Mouse (Mus musculus): ENCODE measurements at regions not wholly inside any gene's neighbourhood (a gene's known extent, or its start where the extent isn't known, plus 50 kb on each side); places are given as distances from the start of the nearest gene placed in this dataset.
"Not testable (repeated sequence)": the region's sequence is repeated elsewhere in the genome, so short reads cannot be mapped to it uniquely, and the experiment has no call there.

DNA sequence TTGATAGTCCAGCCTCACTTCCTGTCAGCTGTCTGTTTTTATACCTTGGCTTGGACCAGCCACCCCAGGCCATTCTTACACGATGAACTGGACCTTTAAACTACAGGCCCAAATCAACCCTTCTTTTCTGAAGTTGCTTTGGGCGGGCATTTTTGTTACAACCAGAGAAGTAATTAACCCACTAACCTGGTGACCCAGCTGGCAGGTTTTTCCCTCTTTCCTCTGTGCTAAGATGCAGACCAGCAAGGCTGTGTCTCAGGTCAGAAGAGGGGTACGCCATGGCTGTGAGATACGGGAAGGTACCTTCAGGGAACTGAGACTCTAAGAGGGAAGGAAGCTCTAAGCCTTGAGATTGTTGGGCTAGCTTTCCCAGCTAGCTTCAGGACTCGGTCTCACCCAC, 105.7 kb upstream of the Klf3 start:
- DNase-seq (ENCODE audit: low spot score), result no peak

DNA sequence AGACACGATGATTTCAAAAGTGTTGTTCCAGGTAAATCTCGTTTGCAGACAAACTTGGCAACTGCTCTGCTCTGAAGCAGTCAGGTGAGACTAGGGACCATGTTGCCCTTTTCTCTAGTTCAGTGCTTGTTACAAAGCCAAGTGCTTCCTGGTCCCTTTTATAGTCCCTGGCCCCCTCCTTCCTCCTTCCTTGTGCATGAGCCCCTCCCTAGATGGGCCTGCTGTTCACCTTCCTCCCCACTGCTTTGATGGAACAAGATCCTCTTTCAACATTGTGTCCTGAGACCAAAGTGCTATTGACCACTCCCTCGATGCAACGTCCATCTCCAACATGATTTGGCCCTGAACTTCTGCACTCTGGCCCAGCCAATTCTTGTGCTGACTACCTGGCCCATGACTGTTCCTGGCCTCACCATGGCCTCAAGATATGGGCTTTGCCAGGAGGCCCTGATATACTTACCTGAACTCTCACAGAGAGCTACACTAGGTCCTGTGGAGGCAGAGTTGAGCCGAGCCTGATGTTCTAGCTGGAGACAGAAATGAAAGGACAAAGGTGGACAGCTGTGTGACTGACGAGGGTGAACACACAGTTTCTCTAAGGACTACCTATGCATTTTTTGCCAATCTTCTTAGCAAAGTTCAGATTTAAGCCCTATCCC, 104.6 kb upstream of the Klf3 start:
- no peak for DNase-seq (ENCODE audit: low spot score)

DNA sequence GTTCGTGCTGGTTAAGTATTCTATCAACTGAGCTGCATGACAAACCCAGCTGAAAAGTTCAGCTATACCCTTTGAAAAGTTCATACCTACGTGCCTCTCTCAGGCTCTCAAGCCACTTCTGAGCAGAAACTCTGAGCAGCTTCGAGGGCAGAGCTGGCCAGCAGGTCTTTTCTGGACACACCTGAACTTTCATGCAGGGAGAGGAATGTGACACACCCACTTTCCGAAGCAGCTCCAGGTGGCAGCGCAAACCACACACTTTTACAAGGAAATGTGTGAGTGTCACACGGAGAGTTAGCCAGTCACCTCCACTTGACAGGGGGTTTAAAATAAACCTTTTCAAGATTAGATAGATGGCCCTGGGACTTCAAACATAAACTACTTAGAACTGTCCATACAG, 103.2 kb upstream of the Klf3 start:
- peak; percentile 83 for DNase-seq (ENCODE audit: low spot score)

DNA sequence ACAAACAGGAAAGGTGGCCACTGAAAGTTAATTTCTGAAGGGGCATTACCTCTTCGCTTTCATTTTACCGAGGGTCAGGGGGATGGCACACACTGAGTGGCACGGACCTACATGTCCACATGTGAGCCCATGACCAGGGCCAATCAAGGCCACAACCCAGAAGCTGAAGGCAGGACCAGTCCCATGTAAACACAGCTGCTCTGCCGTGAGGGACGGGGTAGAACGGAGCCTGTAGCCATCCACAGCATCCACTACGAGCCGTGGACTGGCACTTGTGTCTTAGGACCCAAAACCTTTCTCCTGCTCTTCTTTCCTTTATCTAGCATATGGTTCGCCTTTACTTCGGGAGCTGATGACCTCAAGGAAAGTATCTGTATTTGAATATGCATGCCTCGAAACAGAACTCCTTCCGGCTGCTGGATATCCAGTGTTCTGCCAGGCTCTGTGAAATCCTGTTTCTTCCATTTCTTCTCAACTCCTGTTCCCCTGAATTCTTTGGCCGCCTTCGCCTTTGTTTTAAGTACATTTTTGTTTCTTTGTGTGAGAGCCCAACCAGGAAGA, 101.9 kb upstream of the Klf3 start:
- no peak for DNase-seq (ENCODE audit: low spot score)

DNA sequence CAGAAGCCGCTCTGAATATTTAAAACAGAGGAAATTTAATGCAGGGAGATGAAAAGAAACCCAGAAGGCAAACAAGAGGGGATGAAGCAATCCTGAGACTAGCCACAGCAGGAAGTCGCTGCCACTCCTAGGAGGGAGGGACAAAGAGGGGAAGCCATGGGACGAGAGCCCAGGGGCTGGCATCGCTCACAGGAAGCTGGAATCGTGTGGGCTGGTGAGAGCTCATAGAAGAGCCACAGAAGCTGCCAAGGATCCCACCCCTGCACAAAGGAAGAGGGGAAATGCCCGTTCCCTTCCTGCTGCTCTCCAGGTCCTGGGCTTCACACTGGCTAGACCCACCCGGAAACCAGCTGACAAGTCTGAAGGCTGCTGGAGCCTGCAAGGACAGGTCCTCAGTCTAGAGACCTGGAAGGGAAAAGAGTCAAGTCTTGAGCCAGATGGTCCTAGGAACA, 101.4 kb upstream of the Klf3 start:
- peak; percentile 88 for DNase-seq (ENCODE audit: low spot score)

DNA sequence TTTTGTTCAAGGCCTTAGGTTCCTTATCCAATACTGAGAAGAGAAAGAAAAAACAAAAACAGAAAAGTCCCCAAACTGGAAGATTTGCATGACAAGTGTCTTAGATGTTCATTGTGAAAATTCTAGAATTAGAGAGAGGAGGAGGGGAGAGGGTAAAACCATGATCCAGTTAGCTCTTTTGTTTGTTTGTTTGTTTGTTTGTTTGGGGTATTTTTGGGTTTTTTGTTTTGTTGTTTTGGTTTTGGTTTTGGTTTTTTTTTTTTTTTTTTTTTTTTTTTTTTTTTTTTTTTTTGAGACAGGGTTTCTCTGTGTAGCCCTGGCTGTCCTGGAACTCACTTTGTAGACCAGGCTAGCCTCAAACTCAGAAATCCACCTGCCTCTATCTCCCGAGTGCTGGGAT, 100.8 kb upstream of the Klf3 start:
- DNase-seq (ENCODE audit: low spot score), result not testable (repeated sequence)

DNA sequence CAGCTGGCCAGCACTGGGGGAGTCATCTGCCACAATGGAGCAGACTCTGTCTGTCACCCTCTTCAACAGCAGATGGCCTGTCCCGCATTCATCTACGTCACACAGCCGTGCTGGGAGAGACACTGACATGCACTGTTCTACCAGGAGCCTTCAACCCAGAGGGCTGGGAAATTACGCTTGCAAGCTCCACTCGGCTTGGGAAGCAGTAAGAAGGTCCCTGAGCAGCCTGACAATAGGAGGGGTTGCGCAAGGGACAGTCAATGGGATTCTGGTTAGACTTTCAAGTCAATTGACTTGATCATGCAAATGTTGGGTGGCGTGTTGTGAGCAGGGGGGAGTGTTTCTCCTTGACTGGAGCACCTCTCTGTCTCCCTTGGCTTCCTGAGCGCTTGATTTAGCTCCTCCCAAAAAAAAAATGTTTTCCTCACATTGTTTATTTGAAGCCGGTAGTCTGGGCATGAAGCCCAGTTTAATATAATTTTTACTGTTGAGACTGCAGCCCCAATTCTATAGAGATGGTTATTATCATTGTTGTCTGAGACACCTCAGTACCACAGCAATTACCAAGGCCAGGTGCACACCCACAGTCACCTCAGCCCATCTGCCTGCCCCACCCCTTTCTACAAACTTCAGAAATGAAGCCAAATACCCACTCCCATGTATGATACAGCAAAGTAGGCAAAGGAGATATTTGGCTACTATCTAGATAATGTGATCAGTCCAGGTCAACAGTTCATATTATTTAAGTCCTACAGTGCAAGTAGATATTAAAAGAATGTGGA, 99.9 kb upstream of the Klf3 start:
- DNase-seq (ENCODE audit: low spot score), result peak; percentile 65

DNA sequence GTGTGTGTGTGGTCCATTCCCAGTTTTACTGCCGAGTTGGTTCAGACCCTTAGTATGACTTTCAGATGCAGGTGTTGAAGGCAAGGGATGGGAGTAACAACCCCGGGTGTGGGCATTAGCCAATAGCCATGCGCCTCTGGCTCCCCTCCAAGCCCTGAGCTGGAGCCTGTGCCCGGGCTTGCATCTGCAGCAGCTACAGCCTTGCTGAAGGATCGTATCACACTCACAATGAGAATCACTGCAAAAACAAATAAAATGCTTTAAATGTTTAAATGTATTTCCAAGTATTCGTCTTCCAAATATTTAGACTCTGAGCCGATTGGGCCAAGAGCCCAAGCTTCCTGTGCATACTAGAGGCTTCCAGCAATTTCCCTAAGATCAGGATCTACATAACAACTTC, 99.0 kb upstream of the Klf3 start:
- DNase-seq (ENCODE audit: low spot score), result peak; percentile 59

DNA sequence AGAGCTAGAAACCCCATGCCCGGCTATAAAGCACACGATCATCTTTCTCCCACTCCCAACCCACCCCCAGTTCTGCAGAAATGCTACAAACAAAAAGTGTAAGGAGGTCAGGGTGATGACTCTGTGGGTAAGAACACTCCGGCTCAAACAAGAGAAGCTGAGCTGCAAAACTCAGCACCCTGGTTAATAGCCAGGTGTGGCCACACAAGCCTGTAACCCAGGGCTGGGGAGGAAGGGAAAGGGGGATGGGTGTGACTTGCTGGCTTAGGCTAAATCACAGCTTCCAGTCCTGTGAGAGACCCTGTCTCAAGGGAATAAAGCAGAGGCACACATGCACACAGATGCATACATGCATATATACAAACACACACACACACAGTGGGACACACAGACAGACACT, 96.6 kb upstream of the Klf3 start:
- no peak for DNase-seq (ENCODE audit: low spot score)

DNA sequence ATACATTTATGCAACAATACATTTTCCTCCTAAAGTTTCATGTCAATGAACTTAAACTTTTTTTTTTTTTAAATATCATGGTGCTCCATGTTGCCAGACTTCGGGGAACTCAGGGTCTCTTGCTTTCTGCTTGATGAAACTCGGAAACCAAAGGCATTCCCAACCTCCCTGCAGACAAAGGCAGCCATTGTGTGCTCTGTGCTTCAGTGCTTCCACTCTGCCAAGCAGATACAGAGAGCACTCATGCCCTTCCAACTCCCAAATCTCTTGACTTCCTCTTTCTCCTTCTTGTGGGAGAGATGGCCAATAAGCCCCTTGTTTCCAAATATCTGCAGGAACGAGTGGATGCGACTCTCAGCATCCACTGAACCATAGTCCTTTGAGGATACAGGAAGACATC, 94.0 kb upstream of the Klf3 start:
- DNase-seq (ENCODE audit: low spot score), result no peak

DNA sequence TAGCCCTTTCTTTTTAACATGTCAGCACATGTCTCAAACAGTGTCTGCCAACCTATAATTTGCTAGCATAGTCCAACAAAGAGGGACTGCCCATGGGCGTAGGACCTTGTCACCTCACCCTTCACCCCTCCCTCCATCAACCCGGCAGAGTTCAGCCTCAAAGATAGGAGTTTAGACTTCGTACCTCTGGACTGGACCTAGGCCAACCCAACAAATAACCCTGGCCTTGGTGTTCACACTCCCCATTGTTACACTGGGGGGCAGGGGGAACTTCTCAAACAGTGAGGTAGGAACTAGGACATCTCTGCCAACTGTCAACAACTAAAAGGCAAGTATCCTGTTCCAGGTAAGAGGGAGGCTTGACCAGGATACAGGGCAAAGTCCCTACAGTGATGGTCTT, 93.0 kb upstream of the Klf3 start:
- no peak for DNase-seq (ENCODE audit: low spot score)

DNA sequence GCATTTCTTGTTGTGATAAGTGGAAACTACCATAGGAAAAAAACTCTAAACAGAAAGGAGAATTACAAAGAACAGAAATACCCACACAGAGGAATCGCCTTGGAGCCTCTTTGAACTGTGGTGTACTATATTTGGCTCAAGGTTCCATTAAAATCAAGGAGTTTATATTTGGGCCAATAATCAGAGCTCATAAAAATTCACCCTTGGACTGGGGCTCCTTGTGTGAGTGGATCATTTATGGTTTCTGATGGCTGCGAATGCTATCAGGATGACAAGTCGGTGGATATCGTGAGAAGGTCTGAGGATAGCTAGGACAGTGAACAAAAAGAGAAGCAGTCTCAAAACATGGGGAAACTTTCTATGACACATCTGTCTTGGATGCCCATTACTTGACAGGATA, 92.2 kb upstream of the Klf3 start:
- DNase-seq (ENCODE audit: low spot score), result no peak

DNA sequence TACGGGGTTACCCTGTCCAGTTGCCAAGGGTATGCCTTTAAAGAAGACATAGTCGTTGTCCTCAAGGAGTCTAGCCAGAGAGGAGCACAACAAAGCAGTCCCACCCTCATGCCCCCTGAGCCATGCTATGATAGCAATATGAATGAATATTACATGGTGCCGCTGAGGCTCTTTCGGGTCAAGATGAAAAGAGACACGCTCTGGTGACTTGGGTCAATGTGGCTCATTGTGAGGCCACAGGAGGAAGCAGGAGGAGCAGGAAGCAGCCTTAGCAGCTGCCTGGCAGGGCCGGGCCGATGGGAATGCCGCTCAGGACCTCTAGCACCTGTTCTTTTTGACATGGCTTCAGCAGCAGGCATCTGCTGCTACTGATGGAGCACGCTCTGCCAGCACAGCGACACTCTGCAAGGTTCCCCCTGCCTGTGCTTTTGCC, 89.0 kb upstream of the Klf3 start:
- no peak for DNase-seq (ENCODE audit: low spot score)

DNA sequence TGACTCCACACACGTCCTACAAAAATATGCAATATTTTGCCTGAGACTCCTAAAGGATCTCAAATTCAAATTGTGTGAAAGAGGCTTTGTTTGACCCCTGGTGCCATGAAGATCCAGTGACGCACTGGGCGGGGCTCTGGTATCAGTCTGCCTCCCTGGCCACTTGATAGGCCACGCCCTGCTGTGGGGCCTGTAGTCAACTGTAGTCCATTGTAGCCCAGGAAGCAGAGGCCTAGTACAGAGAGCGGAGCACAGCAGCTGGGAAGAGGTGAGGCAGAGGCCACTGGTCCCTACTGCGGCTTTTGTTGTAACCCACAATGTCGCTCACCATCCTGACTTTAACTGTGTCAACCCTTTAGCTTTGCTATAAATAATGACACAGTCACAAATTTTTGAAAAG, 88.5 kb upstream of the Klf3 start:
- DNase-seq (ENCODE audit: low spot score), result no peak

DNA sequence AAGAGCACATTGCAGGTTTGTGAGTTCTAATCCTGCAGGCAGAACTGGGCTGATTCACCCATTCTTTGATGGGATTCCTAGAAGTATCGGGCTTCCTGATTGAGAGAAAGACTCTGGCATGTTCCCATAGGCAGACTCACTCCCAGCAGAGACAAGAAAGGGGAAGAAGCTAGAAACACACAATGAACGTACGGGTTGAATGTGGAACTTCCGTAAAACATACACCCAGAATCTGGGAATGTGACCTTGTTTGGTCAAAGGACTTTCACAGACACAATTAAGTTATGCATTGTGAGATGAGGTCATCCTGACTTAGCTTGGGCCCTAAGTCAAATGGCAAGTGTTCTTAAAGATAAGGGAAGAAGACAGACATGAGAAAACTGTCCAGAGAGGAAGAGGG, 86.6 kb upstream of the Klf3 start:
- DNase-seq (ENCODE audit: low spot score), result no peak

DNA sequence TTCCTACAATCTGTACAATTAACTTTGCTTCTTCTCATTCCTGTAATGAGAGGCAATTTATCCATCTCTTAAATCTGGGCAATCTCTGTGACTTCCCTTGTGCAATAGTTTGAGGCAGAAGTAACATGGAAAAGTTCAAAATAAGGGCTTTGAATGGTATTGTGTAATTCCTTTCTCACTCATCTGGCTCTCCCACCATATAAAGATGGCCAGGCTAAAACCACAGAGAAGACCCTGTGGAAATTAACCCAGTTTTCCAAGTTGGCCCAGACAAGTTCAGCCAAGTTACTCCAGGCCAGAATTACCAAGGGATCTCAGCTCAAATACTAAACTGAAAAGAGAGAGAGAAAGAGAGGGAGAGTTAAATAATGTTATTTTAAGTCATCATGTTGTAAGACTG, 81.0 kb upstream of the Klf3 start:
- DNase-seq (ENCODE audit: low spot score), result no peak

DNA sequence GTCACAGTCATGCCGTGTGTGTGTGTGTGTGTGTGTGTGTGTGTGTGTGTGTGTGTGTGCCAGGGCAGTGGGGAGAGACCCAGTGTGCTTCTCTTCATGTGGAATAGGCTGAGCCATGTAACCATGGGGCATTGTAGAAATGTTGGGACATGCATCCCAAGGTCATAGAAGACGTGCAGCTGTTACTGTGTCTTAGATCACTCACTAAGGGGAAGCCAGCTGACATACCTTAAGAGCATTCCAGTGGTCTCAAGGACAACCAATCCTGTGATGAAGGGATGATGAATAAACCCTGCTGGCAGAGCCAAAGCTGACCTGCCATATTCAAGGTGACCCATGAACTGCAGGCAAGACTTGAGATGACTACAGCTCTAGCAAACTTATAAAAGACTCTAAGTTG, 75.3 kb upstream of the Klf3 start:
- DNase-seq (ENCODE audit: low spot score), result no peak

DNA sequence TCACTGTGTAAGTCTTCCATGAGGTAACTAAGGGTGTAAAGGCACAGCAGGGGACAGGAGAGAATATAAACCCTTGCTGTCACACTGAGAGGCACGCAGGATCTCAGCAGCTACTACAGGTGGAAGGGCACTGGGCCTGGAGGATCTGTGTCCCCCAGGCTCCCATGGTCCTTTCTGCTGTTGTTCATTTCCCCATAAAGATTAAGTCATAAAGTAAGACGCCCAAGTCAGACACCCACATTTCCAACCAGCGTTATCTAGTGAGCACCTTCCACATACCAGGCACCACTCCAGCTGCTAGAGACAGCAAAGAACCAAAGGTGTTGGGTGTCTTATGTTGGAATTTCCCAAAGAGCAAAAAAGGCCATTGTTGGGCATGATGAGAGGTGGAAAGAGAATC, 70.8 kb upstream of the Klf3 start:
- DNase-seq (ENCODE audit: low spot score), result no peak

DNA sequence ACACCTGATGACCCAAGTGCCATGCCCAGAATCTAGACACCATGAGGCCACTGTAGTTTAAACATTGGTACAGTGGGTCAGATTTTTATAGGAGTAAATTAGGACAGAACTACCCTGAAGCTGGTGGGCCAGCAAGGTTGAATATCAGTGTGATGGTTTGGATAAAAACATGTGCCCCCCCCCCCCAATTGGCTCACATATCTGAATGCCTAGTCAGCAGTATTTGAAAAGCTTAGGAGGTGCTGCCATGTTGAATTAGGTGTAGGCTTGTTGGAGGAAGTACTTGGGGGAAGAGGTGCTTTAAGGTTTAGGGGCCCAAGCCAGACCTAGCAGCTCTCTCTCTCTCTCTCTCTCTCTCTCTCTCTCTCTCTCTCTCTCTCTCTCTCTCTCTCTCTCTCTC, 66.2 kb upstream of the Klf3 start:
- DNase-seq (ENCODE audit: low spot score), result no peak

DNA sequence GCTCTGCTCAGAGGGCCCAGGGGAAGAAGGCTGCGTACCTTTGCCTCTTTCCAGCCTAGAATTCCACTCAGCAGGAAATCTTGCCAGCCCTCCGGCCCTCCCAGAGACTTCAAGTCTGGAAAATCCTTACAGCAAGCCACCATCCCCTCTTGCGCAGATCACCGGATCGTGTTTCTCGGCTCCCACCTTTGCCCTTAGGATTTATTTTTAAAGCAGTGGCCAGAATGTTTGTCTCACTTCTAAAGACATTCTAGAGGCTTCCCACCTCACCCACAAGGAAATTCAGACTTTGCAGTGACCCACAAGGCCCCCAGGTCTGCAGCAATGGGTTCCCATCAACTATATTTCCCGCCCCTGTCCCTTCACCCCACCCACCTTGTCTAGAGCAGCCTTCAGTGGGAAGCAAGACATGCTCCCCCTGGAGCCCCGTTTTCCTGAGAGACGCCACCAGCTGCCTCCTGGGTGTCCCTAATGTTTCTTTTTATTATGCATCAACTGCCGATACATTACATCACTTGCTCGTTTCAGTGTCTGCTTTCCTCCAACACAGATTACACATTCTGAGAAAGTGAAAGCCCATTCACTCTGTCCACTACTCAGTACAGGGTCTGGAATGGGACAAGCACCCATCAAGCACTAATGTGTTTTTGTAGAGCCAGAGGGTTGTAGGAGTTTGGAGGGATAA, 65.0 kb upstream of the Klf3 start:
- no peak for DNase-seq (ENCODE audit: low spot score)

DNA sequence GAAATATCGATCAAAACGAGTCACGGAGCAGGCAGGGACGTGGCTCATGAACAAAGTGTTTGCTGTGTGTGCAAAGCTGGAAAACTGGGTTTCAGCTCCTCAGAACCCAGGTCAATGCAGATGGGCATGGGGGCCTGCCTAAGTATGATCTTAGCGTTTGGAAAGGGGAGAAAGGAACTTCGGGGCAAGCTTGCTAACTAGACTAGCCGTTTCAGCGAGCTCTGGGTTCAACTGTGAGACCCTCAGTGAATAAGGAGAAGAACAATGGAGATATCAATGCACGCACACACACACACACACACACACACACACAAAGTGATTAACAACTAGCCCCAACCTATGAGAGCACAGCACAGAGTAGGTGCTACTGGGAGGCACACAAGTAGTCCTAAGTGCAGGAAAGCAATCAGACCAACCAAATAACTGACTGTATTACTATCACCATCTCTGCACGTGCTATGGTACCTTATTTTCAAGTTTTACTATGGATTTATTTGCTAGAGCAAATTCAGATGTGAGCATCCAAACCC, 64.3 kb upstream of the Klf3 start:
- DNase-seq (ENCODE audit: low spot score), result no peak
